Mouse (Mus musculus): ENCODE data around the gene Fcgrt. TPM values are rescaled to one million over a fixed set of nuclear protein-coding genes. Genes with fewer than 3 reads are reported as not detected.
A peak's percentile ranks its signal among the peaks of the same experiment; 100 is the strongest.

The Fcgrt gene
- polyA plus RNA-seq, 1 experiment from 2014 or later: 33.8 TPM

GRCm38 (mm10) chr7:45067190-45067999 lies 36.3 kb downstream of the Fcgrt start:
- Histone ChIP-seq H3K27me3 (replicated peaks; ENCODE audit: control insufficient read depth, insufficient read depth, low read length) (no peaks in the 10 kb centered on the region), H3K4me2 (no peak overlapping the region), H3K36me3 (ENCODE audit: control insufficient read depth, insufficient read depth, low read length) (no peaks in the 10 kb centered on the region), H3K4me1 (replicated peaks; ENCODE audit: control insufficient read depth, insufficient read depth, low read length) (peaks cover 10% of the 10 kb centered on the region), H3K27ac (ENCODE audit: low read depth, low read length) (peak overlapping the region; percentile 0; the same call in 1 of the 2 replicates), H3K4me3 (ENCODE audit: low read depth, low read length) (no peak overlapping the region), H3K9me3 (ENCODE audit: control insufficient read depth, low read length) (no peaks in the 10 kb centered on the region), H3K9ac (ENCODE audit: low read depth, low read length) (no peak overlapping the region; the same call in 1 of the 2 replicates)
- WGBS: 49% methylated on average over 4 of the region's 4 CpGs
- ATAC-seq (replicated peaks; ENCODE audit: low FRiP score): peak; percentile 12; the same call in 1 of the 2 replicates
- DNase-seq (ENCODE audit: low spot score): no peak

- Histone ChIP-seq H3K36me3 (ENCODE audit: control insufficient read depth, insufficient read depth, low read length) (no peaks in the 10 kb centered on the region), H3K27me3 (replicated peaks; ENCODE audit: control insufficient read depth, insufficient read depth, low read length) (no peaks in the 10 kb centered on the region), H3K4me1 (replicated peaks; ENCODE audit: control insufficient read depth, insufficient read depth, low read length) (peaks cover 21% of the 10 kb centered on the region), H3K9me3 (ENCODE audit: control insufficient read depth, low read length) (no peaks in the 10 kb centered on the region), H3K27ac (ENCODE audit: low read depth, low read length) (peak within 1 kb of the TSS; percentile 62), H3K4me2 (peak within 1 kb of the TSS; percentile 71), H3K4me3 (ENCODE audit: low read depth, low read length) (peak within 1 kb of the TSS; percentile 66), H3K9ac (ENCODE audit: low read depth, low read length) (peak within 1 kb of the TSS; percentile 70)
- under 1% methylated on average over 31 of the region's 31 CpGs for WGBS
- peak; percentile 83 for ATAC-seq (replicated peaks; ENCODE audit: low FRiP score)
- peak; percentile 94 for DNase-seq (ENCODE audit: low spot score)
Observed at GRCm38 (mm10) chr7:45062239-45062835, 41.3 kb downstream of the Fcgrt start, which contains the start of the genes Nosip and Prrg2. TSS of gene Nosip (plus strand) at chr7:45062429. TSS of gene Prrg2 (minus strand) at chr7:45062677.

GRCm38 (mm10) chr7:45061532-45062075 lies 42.0 kb downstream of the Fcgrt start:
- Histone ChIP-seq H3K9me3 (ENCODE audit: control insufficient read depth, low read length) (no peaks in the 10 kb centered on the region), H3K27me3 (replicated peaks; ENCODE audit: control insufficient read depth, insufficient read depth, low read length) (no peaks in the 10 kb centered on the region), H3K27ac (ENCODE audit: low read depth, low read length) (peak overlapping the region; percentile 34; the same call in 1 of the 2 replicates), H3K4me1 (replicated peaks; ENCODE audit: control insufficient read depth, insufficient read depth, low read length) (peaks cover 21% of the 10 kb centered on the region), H3K4me2 (peak overlapping the region; percentile 71), H3K36me3 (ENCODE audit: control insufficient read depth, insufficient read depth, low read length) (no peaks in the 10 kb centered on the region), H3K4me3 (ENCODE audit: low read depth, low read length) (peak overlapping the region; percentile 66), H3K9ac (ENCODE audit: low read depth, low read length) (peak overlapping the region; percentile 70)
- 27% methylated on average over 11 of the region's 11 CpGs for WGBS
- ATAC-seq (replicated peaks; ENCODE audit: low FRiP score) (peak; percentile 10; the same call in 1 of the 2 replicates), DNase-seq (ENCODE audit: low spot score) (no peak)

GRCm38 (mm10) chr7:45060632-45061122 lies 43.0 kb downstream of the Fcgrt start:
- no peak for DNase-seq (ENCODE audit: low spot score)
- no peaks in the 10 kb centered on the region for H3K9me3 ChIP-seq (ENCODE audit: control insufficient read depth, low read length)
- WGBS: 62% methylated on average over 6 of the region's 6 CpGs
- H3K4me3 ChIP-seq (ENCODE audit: low read depth, low read length): no peak overlapping the region
- no peak for ATAC-seq (replicated peaks; ENCODE audit: low FRiP score)
- H3K4me1 ChIP-seq (replicated peaks; ENCODE audit: control insufficient read depth, insufficient read depth, low read length): peaks cover 21% of the 10 kb centered on the region
- H3K27ac ChIP-seq (ENCODE audit: low read depth, low read length): peak overlapping the region; percentile 6; the same call in 1 of the 2 replicates
- no peaks in the 10 kb centered on the region for H3K36me3 ChIP-seq (ENCODE audit: control insufficient read depth, insufficient read depth, low read length)
- H3K4me2 ChIP-seq: peak overlapping the region; percentile 71; the same call in 1 of the 2 replicates
- no peak overlapping the region for H3K9ac ChIP-seq (ENCODE audit: low read depth, low read length)
- no peaks in the 10 kb centered on the region for H3K27me3 ChIP-seq (replicated peaks; ENCODE audit: control insufficient read depth, insufficient read depth, low read length)

- Histone ChIP-seq H3K27me3 (replicated peaks; ENCODE audit: control insufficient read depth, insufficient read depth, low read length) (no peaks in the 10 kb centered on the region), H3K27ac (ENCODE audit: low read depth, low read length) (no peak overlapping the region), H3K9me3 (ENCODE audit: control insufficient read depth, low read length) (no peaks in the 10 kb centered on the region), H3K4me3 (ENCODE audit: low read depth, low read length) (no peak overlapping the region), H3K9ac (ENCODE audit: low read depth, low read length) (no peak overlapping the region), H3K4me1 (replicated peaks; ENCODE audit: control insufficient read depth, insufficient read depth, low read length) (peaks cover 17% of the 10 kb centered on the region), H3K36me3 (ENCODE audit: control insufficient read depth, insufficient read depth, low read length) (no peaks in the 10 kb centered on the region), H3K4me2 (no peak overlapping the region)
- ATAC-seq (replicated peaks; ENCODE audit: low FRiP score) (no peak), DNase-seq (ENCODE audit: low spot score) (no peak)
- 80% methylated on average over 10 of the region's 10 CpGs for WGBS
Observed at GRCm38 (mm10) chr7:45058607-45059571, 44.8 kb downstream of the Fcgrt start.

GRCm38 (mm10) chr7:45056972-45057348 lies 46.7 kb downstream of the Fcgrt start:
- no peaks in the 10 kb centered on the region for H3K9me3 ChIP-seq (ENCODE audit: control insufficient read depth, low read length)
- H3K9ac ChIP-seq (ENCODE audit: low read depth, low read length): no peak overlapping the region
- H3K4me2 ChIP-seq: no peak overlapping the region
- peaks cover 16% of the 10 kb centered on the region for H3K4me1 ChIP-seq (replicated peaks; ENCODE audit: control insufficient read depth, insufficient read depth, low read length)
- no peaks in the 10 kb centered on the region for H3K36me3 ChIP-seq (ENCODE audit: control insufficient read depth, insufficient read depth, low read length)
- H3K27me3 ChIP-seq (replicated peaks; ENCODE audit: control insufficient read depth, insufficient read depth, low read length): no peaks in the 10 kb centered on the region
- H3K27ac ChIP-seq (ENCODE audit: low read depth, low read length): no peak overlapping the region
- H3K4me3 ChIP-seq (ENCODE audit: low read depth, low read length): no peak overlapping the region
- DNase-seq (ENCODE audit: low spot score) (no peak), ATAC-seq (replicated peaks; ENCODE audit: low FRiP score) (no peak)

- H3K9me3 ChIP-seq (ENCODE audit: control insufficient read depth, low read length): no peaks in the 10 kb centered on the region
- no peak overlapping the region for H3K27ac ChIP-seq (ENCODE audit: low read depth, low read length)
- 69% methylated on average over 14 of the region's 14 CpGs for WGBS
- H3K27me3 ChIP-seq (replicated peaks; ENCODE audit: control insufficient read depth, insufficient read depth, low read length): no peaks in the 10 kb centered on the region
- no peak overlapping the region for H3K4me2 ChIP-seq
- no peak overlapping the region for H3K9ac ChIP-seq (ENCODE audit: low read depth, low read length)
- DNase-seq (ENCODE audit: low spot score) (no peak), ATAC-seq (replicated peaks; ENCODE audit: low FRiP score) (no peak)
- peaks cover 17% of the 10 kb centered on the region for H3K4me1 ChIP-seq (replicated peaks; ENCODE audit: control insufficient read depth, insufficient read depth, low read length)
- no peak overlapping the region for H3K4me3 ChIP-seq (ENCODE audit: low read depth, low read length)
- H3K36me3 ChIP-seq (ENCODE audit: control insufficient read depth, insufficient read depth, low read length): no peaks in the 10 kb centered on the region
Observed at GRCm38 (mm10) chr7:45056329-45056971, 47.2 kb downstream of the Fcgrt start.
